Mouse (Mus musculus) G1E (cell line): ENCODE results near the gene Fgfr2.

Source experiments
- CTCF ChIP-seq: IDR thresholded peaks from 2 replicates; pipeline ENCODE4 v1.5.1; 2012; ENCODE audit warnings: low read depth, low read length, inconsistent platforms, mixed read lengths
- GATA1 ChIP-seq: IDR thresholded peaks from 2 replicates; pipeline ENCODE4 v1.6.1; 2012; ENCODE audit warnings: borderline replicate concordance, low read length, inconsistent platforms, mixed read lengths
- GATA2 ChIP-seq: IDR thresholded peaks from 2 replicates; pipeline ENCODE4 v1.6.1; 2012; ENCODE audit warnings: low read depth, low read length, inconsistent platforms, borderline replicate concordance
- POLR2AphosphoS5 ChIP-seq: IDR thresholded peaks from 2 replicates; pipeline ENCODE4 v1.6.1; 2012; ENCODE audit warnings: low read depth, low read length, inconsistent platforms; ENCODE audit not compliant: insufficient replicate concordance
- TAL1 ChIP-seq: conservative IDR thresholded peaks from 2 replicates; pipeline ENCODE4 v1.6.1; 2012; ENCODE audit warnings: low read depth, low read length, inconsistent platforms, mixed read lengths

DNA sequence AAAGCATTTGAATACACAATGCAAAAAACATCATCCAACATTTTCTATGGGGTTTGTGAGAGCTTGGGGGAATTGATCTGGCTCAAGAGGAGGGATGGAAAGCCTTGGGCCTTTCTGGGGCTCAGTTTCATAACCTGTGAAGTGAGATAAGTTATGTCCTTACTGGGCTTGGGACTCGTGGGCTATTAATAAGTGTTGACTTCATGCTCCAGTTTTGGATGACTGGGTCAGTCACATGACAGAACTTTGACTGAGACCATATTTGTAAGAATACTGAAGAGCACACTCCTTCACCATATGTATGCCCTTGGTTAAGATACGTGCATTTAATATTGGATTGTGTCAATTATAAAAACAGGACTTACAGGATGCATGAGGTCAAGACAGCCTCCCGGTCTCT, 495.7 kb downstream of the Fgfr2 start:
- no peak for TF ChIP-seq CTCF
- no peak for TF ChIP-seq GATA1
- no peak for TF ChIP-seq POLR2AphosphoS5
- TF ChIP-seq TAL1, result no peak
- TF ChIP-seq GATA2, result no peak
